Mouse (Mus musculus) cerebellum, postnatal 4 days (tissue): ENCODE measurements around the gene Met.

Experiments used
- DNase-seq, 2 experiments: peaks; one replicate each; pipeline ENCODE4 v3.0.0; 2022; ENCODE audit warnings: low spot score in 2 of 2, mixed read lengths in 1 of 2

The Met gene

DNA sequence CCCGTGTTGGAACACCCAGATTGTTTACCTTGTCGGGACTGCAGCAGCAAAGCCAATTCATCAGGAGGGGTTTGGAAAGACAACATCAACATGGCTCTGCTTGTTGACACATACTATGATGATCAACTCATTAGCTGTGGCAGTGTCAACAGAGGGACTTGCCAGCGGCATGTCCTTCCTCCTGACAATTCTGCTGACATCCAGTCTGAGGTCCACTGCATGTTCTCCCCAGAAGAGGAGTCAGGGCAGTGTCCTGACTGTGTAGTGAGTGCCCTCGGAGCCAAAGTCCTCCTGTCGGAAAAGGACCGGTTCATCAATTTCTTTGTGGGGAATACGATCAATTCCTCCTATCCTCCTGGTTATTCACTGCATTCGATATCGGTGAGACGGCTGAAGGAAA, 27.9 kb downstream of the Met start:
- DNase-seq = no peak

- DNase-seq = no peak
These were observed 28.5 kb downstream of the Met start for GRCm38 (mm10) chr6:17492062-17492461.

GRCm38 (mm10) chr6:17495413-17495812, 31.8 kb downstream of the Met start:
- no peak for DNase-seq

- DNase-seq = no peak
These were observed 33.8 kb downstream of the Met start for GRCm38 (mm10) chr6:17497366-17497765.

DNA sequence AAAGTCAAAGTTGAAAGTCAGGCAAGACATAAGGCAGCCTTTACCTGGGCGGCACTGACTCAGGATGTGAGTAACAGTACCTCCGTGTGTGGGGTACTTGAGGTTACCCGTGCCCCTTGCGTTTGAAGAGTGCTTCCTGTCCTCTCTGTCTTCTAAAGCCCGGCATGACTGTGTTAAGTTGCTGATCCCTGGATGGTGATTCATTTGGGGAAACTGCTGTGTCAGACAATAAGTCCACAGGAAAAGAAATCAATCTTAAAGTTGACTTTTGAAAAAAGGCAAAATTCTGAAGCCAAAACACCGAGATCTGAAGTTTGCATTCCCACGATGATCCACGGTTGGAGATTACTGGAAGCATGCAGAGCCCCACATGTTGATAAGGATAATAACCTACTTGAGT, 35.2 kb downstream of the Met start:
- DNase-seq = no peak

GRCm38 (mm10) chr6:17501440-17501839, 37.8 kb downstream of the Met start:
- DNase-seq = no peak

- DNase-seq = no peak
These were observed 38.7 kb downstream of the Met start for GRCm38 (mm10) chr6:17502311-17502710.

DNA sequence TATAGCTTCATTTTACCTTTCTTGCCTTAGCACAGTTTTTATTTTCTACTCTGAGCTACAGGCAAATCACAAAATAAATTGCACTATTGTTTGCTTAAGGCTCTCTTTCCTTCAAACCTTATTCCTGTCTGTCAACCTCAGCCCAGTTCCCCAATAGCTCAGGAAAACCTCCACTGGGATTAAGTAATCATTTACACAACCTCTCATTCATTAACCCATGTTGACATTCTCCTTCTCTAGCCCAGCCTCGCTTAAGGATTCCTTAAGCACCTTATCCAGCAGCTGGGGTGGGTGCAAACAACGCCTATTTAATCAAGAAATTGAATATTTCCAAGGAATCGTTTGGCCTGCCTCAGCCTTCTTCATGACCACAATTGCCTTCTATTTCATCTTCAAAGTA, 40.1 kb downstream of the Met start:
- no peak for DNase-seq

- DNase-seq = no peak
These were observed 41.9 kb downstream of the Met start for GRCm38 (mm10) chr6:17505530-17505929.

DNA sequence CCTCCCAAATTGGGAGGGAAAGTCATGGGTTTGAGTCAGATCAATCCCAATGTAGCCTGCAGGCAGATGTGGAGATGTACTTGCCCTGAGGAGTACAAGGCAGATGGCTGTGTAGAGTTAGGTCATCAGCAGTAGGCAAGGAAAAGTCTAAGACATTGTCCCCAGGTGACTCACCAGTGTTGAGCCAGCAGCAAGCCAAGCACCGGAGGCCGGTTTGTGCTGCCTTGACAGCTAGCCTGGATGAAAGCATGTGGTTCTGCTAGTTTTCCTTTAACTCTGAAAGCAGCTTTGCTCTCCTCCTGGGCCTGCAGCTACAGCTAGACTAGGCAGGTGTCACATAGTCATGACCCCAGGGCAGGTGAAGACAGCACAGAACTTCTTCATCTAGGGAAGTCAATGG, 43.2 kb downstream of the Met start:
- DNase-seq = no peak

GRCm38 (mm10) chr6:17508184-17508583, 44.6 kb downstream of the Met start:
- no peak for DNase-seq

GRCm38 (mm10) chr6:17508604-17509372, 45.2 kb downstream of the Met start:
- no peak for DNase-seq

GRCm38 (mm10) chr6:17513381-17513780, 49.8 kb downstream of the Met start:
- no peak for DNase-seq

GRCm38 (mm10) chr6:17515775-17516460, 52.3 kb downstream of the Met start:
- no peak for DNase-seq

- no peak for DNase-seq
These were observed 58.5 kb downstream of the Met start for GRCm38 (mm10) chr6:17521901-17522717.

DNA sequence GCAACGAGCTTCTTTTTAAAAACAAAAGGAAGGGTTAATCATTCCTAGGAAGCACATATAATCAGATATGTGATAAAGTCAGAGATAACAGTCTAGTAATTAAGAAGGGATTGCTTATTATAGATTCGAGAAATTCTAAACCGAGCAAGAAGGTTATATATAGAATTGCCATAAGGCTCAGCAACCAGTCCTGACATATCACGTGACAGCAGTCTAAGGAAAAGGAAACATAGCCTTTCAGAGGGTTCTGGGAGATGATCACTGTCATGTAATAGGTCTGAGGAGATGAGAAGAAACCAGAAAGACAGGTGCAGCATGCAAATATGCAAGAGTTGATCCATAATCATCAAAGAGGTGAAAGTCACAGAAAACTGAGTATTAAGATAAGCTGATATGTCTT, 59.3 kb downstream of the Met start:
- DNase-seq = no peak

DNA sequence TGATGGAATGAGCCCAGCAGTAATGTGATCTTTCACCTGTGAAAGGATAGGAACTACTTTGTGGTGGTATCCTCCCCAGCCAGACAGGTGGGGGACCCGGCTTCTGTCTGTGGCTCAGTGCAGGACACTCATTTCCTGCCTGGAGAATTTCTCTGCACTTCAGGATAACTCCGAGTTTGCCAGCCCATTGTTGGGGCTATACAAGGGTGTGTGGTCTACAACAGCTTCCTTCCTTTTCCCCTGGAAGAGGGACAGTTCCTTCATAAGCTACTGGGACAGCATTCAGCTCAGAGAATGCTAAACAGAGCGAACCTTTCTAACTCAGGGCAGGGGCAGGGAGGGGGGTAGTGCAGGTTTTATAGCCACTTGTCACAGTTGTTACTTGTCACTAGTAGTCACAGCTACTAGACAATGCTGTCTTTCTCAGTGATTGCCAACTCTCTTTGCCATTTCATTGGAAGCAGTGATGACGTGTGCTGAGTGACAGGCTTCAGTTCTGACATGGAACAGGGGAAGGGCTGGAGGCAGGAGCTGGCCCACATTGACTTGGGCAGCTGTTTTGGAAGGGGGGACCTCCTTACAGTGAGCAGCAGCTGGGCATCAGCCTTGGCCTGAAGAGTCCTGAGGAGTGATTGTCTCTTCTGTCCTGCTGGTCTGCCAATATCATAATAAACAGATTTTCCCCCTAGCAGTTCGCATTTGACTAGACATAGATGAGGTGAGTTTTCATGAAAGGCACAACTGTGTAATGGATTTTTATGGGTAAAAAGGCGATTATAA, 66.1 kb downstream of the Met start:
- no peak for DNase-seq

- no peak for DNase-seq
These were observed 78.0 kb downstream of the Met start for GRCm38 (mm10) chr6:17541615-17542014.

GRCm38 (mm10) chr6:17542383-17542782, 78.8 kb downstream of the Met start:
- DNase-seq = no peak

- DNase-seq = no peak
These were observed 81.9 kb downstream of the Met start for GRCm38 (mm10) chr6:17545480-17545879.

GRCm38 (mm10) chr6:17546341-17546740, 82.7 kb downstream of the Met start:
- no peak for DNase-seq

- no peak for DNase-seq
These were observed 83.2 kb downstream of the Met start for GRCm38 (mm10) chr6:17546825-17547224.
